Mouse (Mus musculus) hindbrain, postnatal 0 days (tissue): Measurements from ENCODE around the gene 1700001C19Rik. TPM values are rescaled to one million over a fixed set of nuclear protein-coding genes. Genes with fewer than 3 reads are reported as not detected.
A peak's percentile ranks its signal among the peaks of the same experiment; 100 is the strongest.

Source experiments
- ATAC-seq: fragments of 200-750 bp; cut with Nextera tagmentation; 2 replicates; pipeline ENCODE4 v1.8.0; 2017; ENCODE audit warnings: mild to moderate bottlenecking, moderate TSS enrichment, moderate library complexity
- DNase-seq: peaks from one replicate; pipeline ENCODE4 v3.0.0-alpha.2; 2015; ENCODE audit warnings: low spot score
- H3K27ac ChIP-seq: fragments of 300-500 bp; sonication (generic); 2 replicates; pipeline ENCODE4 v1.5.1; 2014; ENCODE audit warnings: mild to moderate bottlenecking
- H3K27me3 ChIP-seq: fragments of 300-500 bp; sonication (generic); 2 replicates; pipeline ENCODE4 v1.6.1; 2014; ENCODE audit warnings: low read length, mixed read lengths; ENCODE audit not compliant: insufficient read depth
- H3K36me3 ChIP-seq: fragments of 300-500 bp; sonication (generic); 2 replicates; pipeline ENCODE4 v1.6.1; 2014; ENCODE audit warnings: low read length, mixed read lengths; ENCODE audit not compliant: insufficient read depth
- H3K4me1 ChIP-seq: fragments of 300-500 bp; sonication (generic); 2 replicates; pipeline ENCODE4 v1.6.1; 2014; ENCODE audit warnings: antibody characterized with exemption, low read length, mixed read lengths; ENCODE audit not compliant: insufficient read depth
- H3K4me2 ChIP-seq: fragments of 300-500 bp; sonication (generic); 2 replicates; pipeline ENCODE4 v1.6.1; 2014; ENCODE audit warnings: low read depth, mild to moderate bottlenecking, low read length, moderate library complexity, mixed read lengths
- H3K4me3 ChIP-seq: fragments of 300-500 bp; sonication (generic); 2 replicates; pipeline ENCODE4 v1.5.1; 2014; ENCODE audit warnings: low read length
- H3K9ac ChIP-seq: fragments of 300-500 bp; sonication (generic); replicated peaks from 2 replicates; pipeline ENCODE4 v1.6.1; 2014; ENCODE audit warnings: mild to moderate bottlenecking, low read length, moderate library complexity, mixed read lengths
- H3K9me3 ChIP-seq: fragments of 300-500 bp; sonication (generic); 2 replicates; pipeline ENCODE4 v1.6.1; 2016; ENCODE audit warnings: low read length, mixed read lengths
- CTCF ChIP-seq: IDR thresholded peaks from 2 replicates; pipeline ENCODE4 v1.5.1; 2016; ENCODE audit warnings: antibody characterized with exemption, control low read depth, low read depth
- WGBS: fragments of 180-500 bp; shearing (Covaris S2); extraction: QIAGEN DNeasy Blood & Tissue Kit; methylation state at CpG from one replicate; pipeline ENCODE4 v1.1.7; 2014; 5-methylcytosine and 5-hydroxymethylcytosine counted together
- polyA plus RNA-seq: library from polyadenylated mRNA; unstranded; fragments of >200 nt; fragmentation: Nextera tagmentation; extraction: Ambion mirVana; gene quantifications from 2 replicates; pipeline ENCODE4 v1.2.1, GENCODE M21; 2015
- total RNA-seq: library from RNA; depleted of rRNA; stranded (reverse); fragments of >200 nt; gene quantifications from 2 replicates; pipeline ENCODE4 v1.2.3, GENCODE M21; 2014

The 1700001C19Rik gene
- total and polyA plus RNA-seq, 2 experiments from 2014 or later: 0.45 to 1.7 TPM

DNA sequence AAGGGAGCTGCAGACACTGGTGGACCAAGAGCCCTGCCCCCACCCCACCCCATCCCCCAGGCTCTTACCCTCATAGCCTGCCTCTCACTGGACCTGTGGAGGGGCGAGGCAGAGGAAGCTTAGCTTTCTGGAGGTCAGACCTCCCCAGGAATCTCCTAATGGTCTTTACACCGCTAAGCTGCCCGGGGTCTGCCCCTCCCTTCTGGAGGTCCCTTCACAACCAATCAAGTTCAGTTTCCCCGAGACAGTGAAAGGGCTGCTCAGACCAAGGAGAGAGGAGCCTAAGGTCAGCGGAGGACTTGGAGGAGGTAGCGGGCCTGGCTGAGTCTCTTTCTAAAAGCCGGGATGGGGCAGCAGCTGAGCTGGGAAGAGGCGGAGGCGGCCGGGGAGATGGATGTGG lies 52.0 kb downstream of the 1700001C19Rik start, which contains the start of gene Guca1b:
Gene Guca1b, plus strand, starts transcription at position 249 of the 400 bp plus-strand sequence.
- DNase-seq (no peak), ATAC-seq (no peak)
- H3K9me3 ChIP-seq: no peaks in the 10 kb centered on the region
- no peak within 1 kb of the TSS for H3K9ac ChIP-seq
- H3K4me1 ChIP-seq: no peaks in the 10 kb centered on the region
- no peak within 1 kb of the TSS for H3K4me2 ChIP-seq
- no peaks in the 10 kb centered on the region for H3K27me3 ChIP-seq
- TF ChIP-seq CTCF: no peak
- peaks cover 8% of the 10 kb centered on the region; the same call in 1 of the 2 replicates for H3K36me3 ChIP-seq
- H3K4me3 ChIP-seq: no peak within 1 kb of the TSS
- no peak within 1 kb of the TSS for H3K27ac ChIP-seq
- 45% methylated on average over 10 of the region's 10 CpGs for WGBS

DNA sequence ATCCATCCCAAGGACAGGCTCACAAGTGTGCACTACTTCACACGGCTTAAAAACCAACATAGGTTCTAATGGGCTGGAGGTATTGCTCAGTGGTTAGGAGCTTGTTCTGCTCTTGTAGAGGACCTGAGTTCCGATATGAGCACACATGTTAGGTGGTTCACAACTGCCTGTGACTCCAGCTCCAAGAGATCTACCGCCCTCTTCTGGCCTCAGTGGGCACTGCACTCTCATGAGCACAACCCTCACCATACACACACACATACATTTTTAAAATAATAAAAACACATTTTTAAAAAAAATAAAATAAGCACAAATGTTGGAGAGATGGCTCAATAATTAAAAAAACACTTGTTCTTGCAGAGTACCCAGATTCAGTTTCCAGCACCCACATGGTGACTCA lies 53.1 kb downstream of the 1700001C19Rik start:
- H3K4me1 ChIP-seq: no peaks in the 10 kb centered on the region
- DNase-seq: no peak
- H3K4me3 ChIP-seq: no peak overlapping the region
- WGBS: 89% methylated on average over 3 of the region's 3 CpGs
- H3K9ac ChIP-seq: no peak overlapping the region
- no peaks in the 10 kb centered on the region for H3K27me3 ChIP-seq
- 0 out of 2 replicates have a peak, but pooled peaks have one; percentile 24 for TF ChIP-seq CTCF
- H3K9me3 ChIP-seq: no peaks in the 10 kb centered on the region
- peaks cover 17% of the 10 kb centered on the region; the same call in 1 of the 2 replicates for H3K36me3 ChIP-seq
- no peak for ATAC-seq
- no peak overlapping the region for H3K27ac ChIP-seq
- no peak overlapping the region for H3K4me2 ChIP-seq

DNA sequence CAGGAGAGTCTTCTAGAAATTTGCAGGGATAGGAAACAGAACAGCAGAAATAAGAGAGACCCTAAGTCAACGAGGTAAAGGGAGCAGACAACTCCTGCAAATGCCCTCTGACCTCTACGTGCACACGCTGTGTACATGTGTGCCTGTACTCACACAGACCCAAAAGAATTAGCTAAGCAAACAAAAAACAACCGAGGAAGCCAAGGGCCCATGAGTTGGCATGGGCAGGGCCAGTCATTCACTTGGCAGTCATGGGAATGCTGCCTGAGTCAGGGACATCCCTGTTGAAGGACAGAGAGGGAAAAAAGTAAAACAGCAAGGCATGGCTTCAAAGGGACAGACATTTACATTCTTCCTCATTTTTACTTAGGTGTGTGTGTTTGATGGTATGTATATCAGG lies 53.9 kb downstream of the 1700001C19Rik start:
- Histone ChIP-seq H3K27ac (no peak overlapping the region), H3K4me3 (no peak overlapping the region), H3K4me1 (no peaks in the 10 kb centered on the region), H3K9ac (no peak overlapping the region), H3K27me3 (no peaks in the 10 kb centered on the region), H3K4me2 (no peak overlapping the region), H3K36me3 (peaks cover 24% of the 10 kb centered on the region; the same call in 1 of the 2 replicates), H3K9me3 (no peaks in the 10 kb centered on the region)
- no peak for DNase-seq
- WGBS: 89% methylated on average over 4 of the region's 4 CpGs
- no peak for ATAC-seq
- no peak for TF ChIP-seq CTCF

DNA sequence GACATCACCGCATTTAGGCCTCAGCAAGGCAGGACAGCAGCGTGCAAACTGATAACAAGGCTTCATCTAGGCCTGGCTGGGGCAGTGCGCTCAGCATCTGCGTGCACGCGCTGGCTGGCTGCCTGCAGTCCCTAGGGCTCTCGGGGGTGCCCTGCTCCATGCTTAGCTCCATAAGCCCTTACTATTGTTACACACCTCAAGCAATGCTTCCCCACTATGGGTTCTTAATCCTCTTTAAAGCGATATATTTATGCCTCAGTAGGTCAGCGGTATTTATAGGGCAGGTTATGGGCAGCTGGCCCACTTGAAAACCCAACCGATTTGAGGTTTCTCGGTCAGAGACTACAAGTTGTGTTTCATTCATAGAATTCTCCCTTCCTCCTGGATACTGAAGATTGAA lies 55.3 kb downstream of the 1700001C19Rik start:
- Histone ChIP-seq H3K9me3 (no peaks in the 10 kb centered on the region), H3K9ac (no peak overlapping the region), H3K4me3 (no peak overlapping the region), H3K36me3 (peaks cover 26% of the 10 kb centered on the region; the same call in 1 of the 2 replicates), H3K27ac (no peak overlapping the region), H3K4me1 (no peaks in the 10 kb centered on the region), H3K27me3 (no peaks in the 10 kb centered on the region), H3K4me2 (no peak overlapping the region)
- 68% methylated on average over 11 of the region's 11 CpGs for WGBS
- TF ChIP-seq CTCF: no peak
- ATAC-seq: no peak
- no peak for DNase-seq

DNA sequence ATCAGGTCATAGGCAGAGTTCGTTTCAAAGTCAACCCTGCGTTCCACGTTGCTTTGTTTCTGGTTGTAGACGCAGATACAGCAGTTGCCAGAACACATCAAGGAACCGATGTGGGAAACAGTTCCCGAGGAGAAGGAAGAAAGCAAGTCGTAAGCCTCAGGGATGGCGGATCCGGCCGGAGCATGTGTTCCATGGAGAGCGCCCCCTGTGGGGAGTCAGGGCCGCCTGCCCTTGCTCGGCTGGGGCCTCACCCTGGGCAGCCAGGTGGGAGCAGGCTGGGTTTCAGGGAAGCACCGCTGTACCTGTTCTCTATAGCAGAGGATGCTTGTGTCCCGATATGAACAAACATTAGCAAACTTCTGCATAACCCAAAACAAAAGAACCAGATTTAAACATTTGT lies 59.0 kb downstream of the 1700001C19Rik start:
- no peaks in the 10 kb centered on the region for H3K4me1 ChIP-seq
- 83% methylated on average over 15 of the region's 15 CpGs for WGBS
- H3K27me3 ChIP-seq: no peaks in the 10 kb centered on the region
- no peak overlapping the region for H3K27ac ChIP-seq
- no peak overlapping the region for H3K4me3 ChIP-seq
- H3K9me3 ChIP-seq: no peaks in the 10 kb centered on the region
- no peak for ATAC-seq
- H3K4me2 ChIP-seq: no peak overlapping the region
- no peak for DNase-seq
- no peak for TF ChIP-seq CTCF
- H3K9ac ChIP-seq: no peak overlapping the region
- peaks cover 52% of the 10 kb centered on the region for H3K36me3 ChIP-seq

DNA sequence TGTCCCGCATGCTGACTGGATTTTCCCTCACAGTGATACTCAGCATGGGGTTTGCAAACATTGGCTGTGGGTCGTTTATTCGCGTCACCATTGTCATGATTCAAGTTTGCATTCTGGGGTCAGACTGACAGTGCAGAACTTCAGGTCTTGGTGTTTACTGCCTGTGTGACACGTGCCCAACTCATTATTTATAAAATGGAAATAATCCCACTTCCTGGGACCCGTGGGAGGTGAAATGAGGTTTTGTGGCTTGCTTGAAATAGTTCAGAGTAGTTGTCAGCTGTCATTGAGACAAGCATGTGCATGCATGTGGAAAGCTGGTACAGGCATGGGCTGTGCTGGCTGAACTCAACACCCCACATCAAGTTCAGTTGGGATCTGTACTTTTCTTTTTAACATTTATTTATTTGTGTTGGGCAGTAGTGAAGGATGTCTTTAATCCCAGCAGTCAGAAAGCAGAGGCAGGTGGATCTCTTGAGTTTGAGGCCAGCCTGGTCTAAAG lies 60.3 kb downstream of the 1700001C19Rik start:
- Histone ChIP-seq H3K4me1 (no peaks in the 10 kb centered on the region), H3K27ac (no peak overlapping the region), H3K9me3 (no peaks in the 10 kb centered on the region), H3K36me3 (peaks cover 60% of the 10 kb centered on the region), H3K4me2 (no peak overlapping the region), H3K27me3 (no peaks in the 10 kb centered on the region), H3K4me3 (no peak overlapping the region), H3K9ac (no peak overlapping the region)
- WGBS: 84% methylated on average over 6 of the region's 6 CpGs
- no peak for DNase-seq
- no peak for TF ChIP-seq CTCF
- ATAC-seq: no peak

DNA sequence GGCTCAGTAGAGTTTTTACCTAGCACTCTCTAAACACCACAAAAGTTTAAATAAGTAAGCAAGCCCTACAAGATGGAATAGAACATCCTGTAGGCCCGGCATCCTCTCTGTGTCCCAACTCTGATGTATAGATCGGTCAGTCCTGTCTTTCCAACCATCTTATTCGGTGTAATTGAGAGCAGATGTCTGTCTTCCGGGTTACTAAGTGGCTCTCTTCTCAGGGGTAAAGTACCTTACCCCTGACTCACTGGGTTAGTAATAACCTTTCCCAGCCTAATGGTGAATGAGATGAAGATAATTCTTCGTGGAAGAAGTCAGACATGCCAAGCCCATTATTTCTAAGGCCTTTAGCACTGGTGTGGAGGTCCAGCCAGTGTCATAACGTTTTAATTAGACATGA lies 63.2 kb downstream of the 1700001C19Rik start:
- H3K9me3 ChIP-seq: no peaks in the 10 kb centered on the region
- H3K27ac ChIP-seq: no peak overlapping the region
- TF ChIP-seq CTCF: no peak
- ATAC-seq: no peak
- no peak overlapping the region for H3K9ac ChIP-seq
- no peak overlapping the region for H3K4me3 ChIP-seq
- peaks cover 43% of the 10 kb centered on the region for H3K36me3 ChIP-seq
- H3K27me3 ChIP-seq: no peaks in the 10 kb centered on the region
- DNase-seq: no peak
- no peaks in the 10 kb centered on the region for H3K4me1 ChIP-seq
- H3K4me2 ChIP-seq: no peak overlapping the region
- WGBS: 93% methylated on average over 6 of the region's 6 CpGs
